Mouse (Mus musculus) CD4-positive naive resting alpha-beta T cell, adult 76 days (primary cell): ENCODE measurements around the gene Mertk. TPM values are rescaled to one million over a fixed set of nuclear protein-coding genes. Genes with fewer than 3 reads are reported as not detected.

Experiments
- total RNA-seq: library from RNA; stranded (reverse); gene quantifications from one replicate; pipeline ENCODE4 v1.2.4, GENCODE M21; 2023

Mertk gene
- total RNA-seq: 1.8 TPM

DNA sequence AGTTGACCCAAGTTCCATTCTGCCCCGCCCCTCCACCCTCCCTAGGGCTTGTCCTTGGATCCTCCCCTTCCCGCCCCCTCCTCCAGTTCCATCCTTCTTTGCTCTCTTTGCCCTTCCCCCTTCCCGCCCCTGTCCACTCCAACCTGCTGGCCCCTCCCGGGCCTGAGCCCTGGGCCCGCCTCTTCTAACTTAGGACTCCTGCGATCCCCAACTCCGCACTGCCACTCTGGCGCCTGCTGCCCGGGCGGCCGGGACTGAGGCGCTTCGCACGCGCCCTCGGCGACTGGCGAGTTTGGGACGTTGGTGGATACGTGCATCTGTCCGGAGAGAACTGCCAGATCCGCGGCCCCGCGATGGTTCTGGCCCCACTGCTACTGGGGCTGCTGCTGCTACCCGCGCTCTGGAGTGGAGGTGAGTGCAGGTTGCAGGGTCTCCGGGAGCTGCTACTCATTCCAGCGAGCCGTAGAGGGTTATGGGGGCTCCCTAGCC lies at the start of gene Mertk:
Mertk (plus strand) TSS at position 264 of the 489 bp plus-strand sequence.

GRCm38 (mm10) chr2:128686921-128687557 lies 11.7 kb upstream of the Mertk start, which contains the start of gene Anapc1:
Anapc1 (minus strand) TSS chr2:128687391.

DNA sequence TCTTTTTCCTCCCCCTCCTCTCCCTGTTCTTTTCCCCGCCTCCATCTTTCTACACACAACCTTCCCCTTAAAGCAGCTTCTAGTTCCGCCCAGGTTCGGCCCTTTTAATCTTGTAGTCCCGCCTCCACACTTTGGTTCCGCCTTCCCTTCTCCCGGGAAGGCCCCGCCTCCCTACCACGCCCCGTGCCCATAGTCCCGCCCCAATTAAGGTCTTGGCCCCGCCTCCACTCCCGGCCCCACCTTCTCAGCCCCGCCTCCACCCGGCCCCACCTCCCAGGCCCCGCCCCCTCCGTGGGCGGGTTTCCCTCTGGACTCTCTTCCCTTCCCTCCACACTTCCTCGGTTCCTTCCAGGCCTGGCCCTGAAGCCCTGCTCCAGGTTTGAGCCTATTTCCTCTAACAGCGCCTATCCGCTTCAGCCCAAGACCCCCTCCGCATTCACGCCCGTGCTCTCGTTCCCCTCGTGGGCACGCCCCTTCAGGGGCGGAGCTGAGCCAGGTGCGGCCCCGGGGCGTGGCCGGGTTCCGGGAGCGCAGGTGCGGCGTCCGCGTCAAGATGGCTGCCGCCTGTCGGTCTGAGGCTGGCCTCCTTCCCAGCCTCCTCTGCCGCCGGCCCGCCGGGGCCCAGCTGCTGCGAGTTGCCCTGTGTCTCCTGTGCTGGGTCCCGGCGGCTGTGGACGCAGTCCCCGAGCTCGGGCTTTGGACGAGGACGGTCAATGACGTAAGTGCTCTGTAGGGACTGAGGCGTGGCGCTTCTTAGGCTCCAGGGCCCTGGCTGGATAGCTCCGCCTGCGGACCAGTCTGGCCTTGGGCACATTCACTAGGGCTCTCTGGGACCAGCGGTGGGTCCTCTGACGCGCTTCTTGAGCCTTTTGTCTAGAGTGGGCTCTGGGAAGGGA lies 119.3 kb downstream of the Mertk start, which contains the start of gene Tmem87b:
Tmem87b (plus strand) TSS at position 333 of the 896 bp plus-strand sequence.

Other genes starting within 250 kb of the Mertk start
- not detected for gene Spdye4c, start 107.7 kb upstream of the Mertk start, total RNA-seq
- gene Anapc1, start 11.6 kb upstream of the Mertk start, total RNA-seq: 128 TPM
- 53.5 TPM for gene Tmem87b, start 119.2 kb downstream of the Mertk start, total RNA-seq
- not detected for gene Fbln7, start 164.0 kb downstream of the Mertk start, total RNA-seq
- 5.5 TPM for gene Zc3h8, start 245.1 kb downstream of the Mertk start, total RNA-seq